Mouse (Mus musculus) ES-Bruce4 (cell line): Measurements from ENCODE around the gene Arih2.

Source experiments
- CTCF ChIP-seq: IDR thresholded peaks from one replicate; pipeline ENCODE4 v1.8.1; 2011; ENCODE audit warnings: low read depth, low read length
- POLR2A ChIP-seq: IDR thresholded peaks from one replicate; pipeline ENCODE4 v1.8.1; 2011; ENCODE audit warnings: low read length; ENCODE audit not compliant: insufficient read depth

DNA sequence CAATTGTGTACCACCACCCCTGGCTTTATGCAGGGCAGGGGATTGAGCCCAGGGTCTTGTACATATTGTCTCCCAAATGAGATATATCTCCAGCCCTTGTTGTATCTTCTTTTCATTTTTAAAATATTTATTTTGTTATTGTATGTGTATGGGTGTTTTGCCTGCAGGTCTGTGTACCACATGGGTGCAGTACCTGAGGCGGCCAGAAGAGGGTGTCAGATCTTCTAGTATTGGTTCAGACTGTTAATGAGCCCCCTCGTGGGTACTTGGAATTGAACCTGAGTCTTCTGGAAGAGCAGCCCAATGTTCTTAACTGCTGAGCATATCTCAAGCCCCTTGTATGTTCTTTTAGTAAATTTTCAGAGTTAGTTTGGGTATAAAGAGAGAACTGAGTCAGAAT lies 24.0 kb upstream of the Arih2 start:
- TF ChIP-seq POLR2A (no peak), CTCF (peak; percentile 45)
